Mouse (Mus musculus): ENCODE results near the gene Zfp938.

Zfp938 gene

DNA sequence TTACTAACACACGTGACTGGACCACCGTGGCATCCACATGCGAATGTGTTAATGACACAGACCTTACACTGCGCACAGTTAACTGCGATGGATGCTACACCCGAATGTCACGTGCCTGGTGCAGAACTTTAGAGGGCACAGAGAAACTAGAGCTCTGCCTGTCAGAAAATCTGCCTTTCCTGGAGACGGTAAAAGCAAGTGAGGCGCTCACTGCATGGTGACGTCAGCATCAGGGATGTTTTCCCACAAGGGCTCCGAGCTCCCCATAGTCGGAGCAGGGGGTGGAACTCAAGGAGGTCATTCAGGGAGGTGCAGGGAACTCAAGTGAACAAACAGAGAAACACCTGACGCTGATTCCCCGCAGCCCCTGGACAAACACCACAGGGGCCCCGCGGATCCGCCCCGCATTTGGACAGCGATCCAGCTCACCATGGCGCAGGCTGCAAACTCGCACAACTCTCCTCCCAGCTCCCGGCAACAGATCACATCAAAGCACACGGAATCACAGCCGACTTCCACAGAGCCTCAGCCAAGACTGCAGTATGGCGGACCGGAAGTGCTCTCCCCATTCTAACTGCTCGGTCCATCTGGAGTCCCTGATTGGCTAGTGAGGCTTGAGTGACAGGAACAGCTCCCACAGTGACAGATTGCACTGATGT lies at the start of gene Zfp938:
Gene Zfp938 (minus strand): TSS at position 539 of the 659 bp plus-strand sequence.
- peak; percentile 51 to 73 for DNase-seq (ENCODE audit: low spot score in 2 of 2)

DNA sequence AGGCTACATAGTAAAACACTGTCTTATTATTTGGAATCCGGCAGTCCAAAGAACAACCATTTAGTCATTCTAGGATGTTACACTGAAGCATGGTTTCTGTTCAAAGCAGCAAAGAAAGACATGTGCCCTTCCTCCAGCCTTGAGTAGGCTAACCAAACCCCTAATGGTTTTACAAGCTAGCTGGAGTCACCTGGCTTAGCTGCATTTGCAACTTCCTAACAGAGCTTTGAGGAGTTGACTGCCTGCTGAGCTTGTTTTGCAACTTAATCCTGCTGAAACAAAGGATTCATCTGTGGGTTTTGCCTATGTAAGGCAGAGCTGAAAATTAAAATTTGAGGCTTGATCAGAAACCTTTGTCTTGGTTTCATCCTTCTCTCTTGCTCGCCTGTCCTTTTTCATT lies 16.3 kb upstream of the Zfp938 start:
- DNase-seq (ENCODE audit: low spot score in 2 of 2): no peak

DNA sequence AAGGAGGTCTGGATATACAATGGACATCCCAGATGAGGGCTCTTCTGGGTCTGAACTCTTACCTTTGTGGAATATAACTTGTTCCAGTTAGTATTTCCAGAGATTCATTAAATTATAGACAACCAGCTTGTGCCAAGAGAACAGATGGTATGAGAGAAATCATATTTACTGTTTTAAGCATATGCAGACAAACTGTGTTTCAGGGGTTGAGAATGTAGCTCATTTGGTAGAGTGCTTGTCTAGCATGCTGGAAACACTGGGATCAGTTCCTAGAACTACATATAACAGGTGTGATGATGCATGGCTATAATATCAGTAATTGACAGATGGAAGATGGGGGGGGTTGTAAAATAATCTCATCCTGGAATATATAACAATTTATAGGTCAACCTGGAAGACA lies 3.9 kb upstream of the Zfp938 start:
- no peak for DNase-seq (ENCODE audit: low spot score in 2 of 2)

DNA sequence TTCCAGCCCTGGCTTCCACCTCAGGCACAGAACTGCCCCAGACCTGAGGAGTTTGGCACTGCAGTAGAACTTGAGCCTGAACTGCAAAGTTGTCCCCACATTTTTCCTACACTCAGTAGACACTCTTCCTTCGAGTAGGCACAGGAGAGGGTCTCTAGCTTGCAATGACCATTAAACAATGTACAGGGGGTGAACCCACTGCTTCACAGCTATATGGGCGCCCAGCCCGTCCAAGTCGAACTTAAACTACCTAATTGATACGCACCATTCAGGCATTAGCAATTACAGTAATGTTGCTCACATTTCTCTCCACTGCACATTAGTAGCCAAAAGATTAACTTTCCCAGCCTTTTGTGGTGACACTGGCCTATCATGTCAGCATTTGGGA lies 315 bp upstream of the Zfp938 start:
- no peak for DNase-seq (ENCODE audit: low spot score in 2 of 2)

DNA sequence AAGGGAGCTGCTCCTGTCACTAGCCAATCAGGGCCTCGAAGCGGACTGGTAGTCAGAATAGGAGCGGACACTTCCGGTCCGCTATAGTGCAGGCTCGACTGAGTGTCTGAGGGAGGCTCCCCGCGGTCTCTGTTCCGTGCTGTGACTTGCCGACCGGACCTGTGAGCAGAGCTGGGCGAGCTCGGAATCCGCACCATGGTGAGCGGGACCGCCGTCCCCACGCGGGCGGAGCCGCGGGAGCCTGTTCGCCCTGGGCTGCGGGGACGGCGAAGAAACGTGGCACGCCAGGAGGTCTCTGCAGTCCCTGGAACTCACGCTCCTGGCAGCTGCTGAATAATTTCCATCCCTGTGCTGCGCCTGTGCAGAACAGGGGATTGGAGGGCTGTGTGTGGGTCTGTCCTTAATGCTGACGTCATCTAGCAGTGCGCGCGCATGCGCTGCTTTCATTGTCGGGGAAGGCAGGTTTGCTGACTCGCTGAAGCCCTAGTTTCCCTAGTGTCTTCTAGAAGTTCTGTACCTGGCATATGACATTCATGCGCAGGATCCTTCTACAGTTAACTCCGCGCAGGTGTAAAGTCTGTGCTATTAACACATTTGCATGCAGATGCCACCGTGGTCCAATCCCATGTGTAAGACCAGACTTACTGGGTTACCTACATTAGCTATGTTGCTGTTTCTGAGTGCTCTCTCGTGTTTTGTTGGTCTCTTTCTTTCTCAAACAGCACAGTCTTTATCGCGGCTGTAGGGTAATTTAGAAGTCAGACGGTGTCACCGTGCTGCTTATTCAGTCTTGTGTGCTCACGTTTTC lies 62.6 kb downstream of the Zfp938 start:
- DNase-seq (ENCODE audit: low spot score in 2 of 2): peak; percentile 43 to 76

Data from urinary bladder, postnatal 36 days (tissue).